Mouse (Mus musculus): Measurements from ENCODE around the gene Gzmm. TPM values are rescaled to one million over a fixed set of nuclear protein-coding genes. Genes with fewer than 3 reads are reported as not detected.

Gene Gzmm
- polyA plus RNA-seq, 1 experiment from 2014 or later = 1.4 TPM

DNA sequence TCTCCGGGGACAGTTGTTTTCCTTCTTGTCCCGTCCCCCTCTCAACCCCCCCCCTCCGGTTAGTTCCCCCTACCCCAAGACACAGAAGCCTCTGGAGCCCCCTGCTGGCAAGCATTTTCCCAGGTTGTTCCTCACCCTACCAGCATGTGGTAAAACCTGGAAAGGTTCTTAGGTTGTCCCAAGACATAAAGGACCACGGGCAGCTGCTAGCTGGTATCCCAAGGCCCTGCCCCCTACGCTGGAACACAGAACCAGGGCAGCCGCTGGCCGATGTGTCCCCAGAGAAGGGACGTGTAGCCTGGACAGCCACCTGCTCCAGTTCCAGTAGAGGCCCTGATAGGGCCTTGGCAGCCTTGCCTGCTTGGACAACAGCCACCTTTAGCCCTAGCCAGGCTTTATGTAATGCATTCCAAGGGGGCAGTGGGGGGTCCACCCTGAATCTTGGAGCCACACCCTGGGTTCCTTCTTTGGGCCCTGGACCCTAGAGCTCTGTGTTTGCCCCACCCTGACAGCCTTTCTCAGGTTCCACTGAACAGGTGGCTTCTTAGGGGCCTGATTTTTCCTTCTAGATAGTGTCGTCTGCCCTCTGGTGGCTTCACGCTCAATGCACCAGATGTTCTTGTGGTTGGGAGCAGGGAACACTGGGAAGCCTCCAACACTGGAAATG, 5.8 kb upstream of the Gzmm start:
- peak overlapping the region; percentile 93 for H3K4me2 ChIP-seq
- H3K4me3 ChIP-seq = peak overlapping the region; percentile 92
- no peaks in the 10 kb centered on the region for H3K27me3 ChIP-seq
- H3K9ac ChIP-seq = peak overlapping the region; percentile 88
- peaks cover 40% of the 10 kb centered on the region for H3K36me3 ChIP-seq (ENCODE audit: poor library complexity, severe bottlenecking)
- no peaks in the 10 kb centered on the region for H3K9me3 ChIP-seq (replicated peaks)
- ATAC-seq = no peak
- peaks cover 26% of the 10 kb centered on the region for H3K4me1 ChIP-seq
- 5% methylated on average over 10 of the region's 10 CpGs for WGBS
- H3K27ac ChIP-seq = peak overlapping the region; percentile 86

GRCm38 (mm10) chr10:79683726-79684640, 4.8 kb upstream of the Gzmm start:
- H3K4me2 ChIP-seq = peak overlapping the region; percentile 93
- 92% methylated on average over 6 of the region's 6 CpGs for WGBS
- no peaks in the 10 kb centered on the region for H3K27me3 ChIP-seq
- H3K27ac ChIP-seq = no peak overlapping the region
- H3K36me3 ChIP-seq (ENCODE audit: poor library complexity, severe bottlenecking) = peaks cover 50% of the 10 kb centered on the region
- peak overlapping the region; percentile 92 for H3K4me3 ChIP-seq
- peaks cover 26% of the 10 kb centered on the region for H3K4me1 ChIP-seq
- H3K9ac ChIP-seq = peak overlapping the region; percentile 88
- ATAC-seq = no peak
- H3K9me3 ChIP-seq (replicated peaks) = no peaks in the 10 kb centered on the region

DNA sequence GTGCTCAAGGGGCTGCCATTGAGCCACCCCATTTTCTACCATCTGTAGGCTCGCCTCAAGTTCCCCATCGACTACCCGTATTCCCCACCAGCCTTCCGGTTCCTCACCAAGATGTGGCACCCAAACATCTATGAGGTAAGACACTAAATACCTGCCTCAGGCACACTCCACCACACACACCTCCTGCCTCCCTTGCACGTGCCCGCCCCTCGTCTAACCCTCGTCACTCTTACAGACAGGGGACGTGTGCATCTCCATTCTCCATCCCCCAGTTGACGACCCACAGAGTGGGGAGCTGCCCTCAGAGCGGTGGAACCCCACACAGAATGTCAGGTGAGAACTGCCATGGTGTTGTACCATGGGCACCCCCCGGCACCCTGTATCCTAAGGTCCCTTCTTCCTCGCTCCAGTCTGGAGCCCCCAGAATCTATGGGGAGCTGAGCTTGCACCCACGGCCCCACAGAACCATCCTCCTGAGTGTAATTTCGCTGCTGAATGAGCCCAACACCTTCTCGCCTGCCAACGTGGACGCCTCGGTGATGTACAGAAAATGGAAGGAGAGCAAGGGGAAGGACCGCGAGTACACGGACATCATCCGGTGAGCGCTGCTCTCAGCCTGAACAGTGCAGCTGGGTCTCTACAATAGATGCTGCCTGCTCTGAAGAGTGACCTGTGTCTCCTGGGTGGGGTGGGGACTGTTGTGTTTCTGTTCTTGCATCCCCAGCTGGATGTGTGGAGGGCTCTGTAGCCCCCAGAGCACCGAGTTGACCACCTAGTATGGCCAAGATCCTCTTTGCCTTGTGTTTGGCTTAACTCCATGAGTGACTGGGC, 3.8 kb upstream of the Gzmm start:
- H3K27ac ChIP-seq = no peak overlapping the region
- H3K27me3 ChIP-seq = no peaks in the 10 kb centered on the region
- peaks cover 26% of the 10 kb centered on the region for H3K4me1 ChIP-seq
- H3K4me3 ChIP-seq = no peak overlapping the region
- H3K9ac ChIP-seq = no peak overlapping the region
- 96% methylated on average over 25 of the region's 25 CpGs for whole genome bisulfite sequencing
- no peak overlapping the region for H3K4me2 ChIP-seq
- ATAC-seq = no peak
- no peaks in the 10 kb centered on the region for H3K9me3 ChIP-seq (replicated peaks)
- peaks cover 58% of the 10 kb centered on the region for H3K36me3 ChIP-seq (ENCODE audit: poor library complexity, severe bottlenecking)

DNA sequence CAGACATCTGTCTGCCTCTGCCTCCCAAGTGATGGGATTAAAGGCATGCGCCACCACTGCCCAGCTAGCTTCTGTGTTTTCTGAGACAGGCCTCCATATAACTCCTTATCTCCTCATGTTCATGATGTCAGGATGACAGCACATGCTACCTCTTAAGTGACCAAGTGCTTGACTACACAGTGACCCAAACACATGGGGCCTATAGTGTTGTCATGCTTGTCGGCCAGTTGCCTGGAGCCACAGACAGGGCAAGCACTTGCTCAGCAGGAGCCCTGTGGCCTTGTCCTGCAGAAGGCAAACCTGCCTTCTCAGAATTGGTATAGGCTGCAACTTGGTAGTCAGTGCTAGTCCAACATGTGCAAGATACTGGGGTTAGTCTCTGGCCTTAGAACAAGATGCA, 2.6 kb upstream of the Gzmm start:
- Histone ChIP-seq H3K36me3 (ENCODE audit: poor library complexity, severe bottlenecking) (peaks cover 58% of the 10 kb centered on the region), H3K4me1 (peaks cover 20% of the 10 kb centered on the region), H3K27ac (no peak overlapping the region), H3K4me2 (no peak overlapping the region), H3K4me3 (no peak overlapping the region), H3K9ac (no peak overlapping the region), H3K27me3 (no peaks in the 10 kb centered on the region), H3K9me3 (replicated peaks) (no peaks in the 10 kb centered on the region)
- WGBS = 91% methylated on average over 2 of the region's 2 CpGs
- no peak for ATAC-seq

DNA sequence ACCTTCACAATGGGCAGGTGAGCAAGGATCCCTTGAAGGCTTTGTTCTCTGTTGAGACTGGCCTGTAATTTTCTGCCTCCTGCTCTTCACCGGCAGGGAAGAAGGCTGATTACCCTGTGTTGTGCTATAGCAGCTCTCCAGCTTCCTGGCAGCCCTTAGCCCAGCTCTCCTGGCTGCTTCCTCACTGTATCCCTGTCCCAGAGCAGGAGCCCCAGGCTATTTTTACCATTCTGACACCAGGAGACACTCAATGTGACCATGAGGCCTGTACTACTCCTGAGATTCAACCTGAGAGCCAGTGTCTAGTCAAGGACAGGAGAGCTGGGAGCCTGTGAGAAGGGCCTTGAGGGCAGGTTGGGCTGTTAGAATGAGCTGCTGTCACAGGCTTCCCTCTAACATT, 2.1 kb upstream of the Gzmm start:
- 100% methylated on average over 1 of the region's 1 CpGs for WGBS
- Histone ChIP-seq H3K27me3 (no peaks in the 10 kb centered on the region), H3K4me1 (peaks cover 19% of the 10 kb centered on the region), H3K27ac (no peak overlapping the region), H3K4me3 (no peak overlapping the region), H3K9ac (no peak overlapping the region), H3K4me2 (no peak overlapping the region), H3K36me3 (ENCODE audit: poor library complexity, severe bottlenecking) (peaks cover 58% of the 10 kb centered on the region), H3K9me3 (replicated peaks) (no peaks in the 10 kb centered on the region)
- ATAC-seq = no peak

DNA sequence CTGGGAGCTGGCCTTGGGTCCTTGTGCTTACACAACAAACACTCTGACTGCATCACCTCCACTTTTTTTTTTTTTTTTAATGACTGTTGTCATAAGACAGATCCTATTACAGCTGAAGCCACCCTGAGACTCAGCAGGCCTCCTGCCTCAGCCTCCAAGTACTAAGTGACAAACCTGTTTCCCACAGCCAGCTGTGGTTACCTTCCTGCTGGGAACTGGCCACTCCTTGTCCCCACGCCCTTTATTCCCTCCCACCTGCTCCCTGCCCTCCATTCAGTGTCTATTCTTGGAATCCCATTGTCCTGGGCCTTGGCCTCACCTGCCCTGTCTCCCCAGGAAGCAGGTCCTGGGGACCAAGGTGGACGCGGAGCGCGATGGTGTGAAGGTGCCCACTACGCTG, 1.3 kb upstream of the Gzmm start:
- Histone ChIP-seq H3K9me3 (replicated peaks) (peaks cover 5% of the 10 kb centered on the region; the same call in 1 of the 2 replicates), H3K27me3 (no peaks in the 10 kb centered on the region), H3K4me3 (no peak overlapping the region), H3K27ac (no peak overlapping the region), H3K36me3 (ENCODE audit: poor library complexity, severe bottlenecking) (peaks cover 58% of the 10 kb centered on the region), H3K4me2 (no peak overlapping the region), H3K4me1 (peaks cover 19% of the 10 kb centered on the region), H3K9ac (no peak overlapping the region)
- ATAC-seq = no peak
- 97% methylated on average over 6 of the region's 6 CpGs for WGBS

DNA sequence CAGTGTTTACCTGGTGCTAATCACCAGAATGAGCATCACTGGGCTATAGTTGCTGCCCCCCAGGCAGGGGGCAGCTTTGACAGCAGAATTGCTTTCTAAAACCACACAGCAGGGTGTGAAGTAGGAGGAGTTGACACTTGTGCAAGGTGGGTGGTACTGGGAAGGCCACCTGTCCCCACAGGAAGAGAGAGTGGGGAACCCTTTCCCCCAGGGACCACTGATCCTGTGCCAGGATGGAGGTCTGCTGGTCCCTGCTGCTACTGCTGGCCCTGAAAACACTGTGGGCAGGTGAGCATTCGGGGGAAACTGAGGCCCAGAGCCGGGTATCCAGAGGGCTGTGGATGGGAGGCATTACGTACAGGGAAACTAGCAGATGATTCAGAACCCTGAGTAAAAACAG, 358 bp downstream of the Gzmm start:
- Histone ChIP-seq H3K9me3 (replicated peaks) (peaks cover 6% of the 10 kb centered on the region; the same call in 1 of the 2 replicates), H3K27ac (no peak overlapping the region), H3K9ac (no peak overlapping the region), H3K36me3 (ENCODE audit: poor library complexity, severe bottlenecking) (peaks cover 56% of the 10 kb centered on the region), H3K4me1 (peaks cover 2% of the 10 kb centered on the region), H3K4me2 (no peak overlapping the region), H3K27me3 (no peaks in the 10 kb centered on the region), H3K4me3 (no peak overlapping the region)
- ATAC-seq = no peak
- 97% methylated on average over 3 of the region's 3 CpGs for WGBS

- no peak overlapping the region for H3K4me3 ChIP-seq
- H3K4me2 ChIP-seq = no peak overlapping the region
- ATAC-seq = no peak
- no peak overlapping the region for H3K27ac ChIP-seq
- WGBS = 94% methylated on average over 2 of the region's 2 CpGs
- peaks cover 27% of the 10 kb centered on the region for H3K36me3 ChIP-seq (ENCODE audit: poor library complexity, severe bottlenecking)
- peaks cover 6% of the 10 kb centered on the region; the same call in 1 of the 2 replicates for H3K9me3 ChIP-seq (replicated peaks)
- H3K9ac ChIP-seq = no peak overlapping the region
- H3K4me1 ChIP-seq = peaks cover 8% of the 10 kb centered on the region; the same call in 1 of the 2 replicates
- no peaks in the 10 kb centered on the region for H3K27me3 ChIP-seq
These were observed 3.2 kb downstream of the Gzmm start for GRCm38 (mm10) chr10:79691986-79692548.

GRCm38 (mm10) chr10:79693580-79694378, 5.0 kb downstream of the Gzmm start:
- H3K4me2 ChIP-seq = no peak overlapping the region
- H3K27me3 ChIP-seq = no peaks in the 10 kb centered on the region
- H3K27ac ChIP-seq = no peak overlapping the region
- 75% methylated on average over 12 of the region's 12 CpGs for WGBS
- peaks cover 10% of the 10 kb centered on the region for H3K36me3 ChIP-seq (ENCODE audit: poor library complexity, severe bottlenecking)
- no peak overlapping the region for H3K4me3 ChIP-seq
- peaks cover 8% of the 10 kb centered on the region; the same call in 1 of the 2 replicates for H3K4me1 ChIP-seq
- no peak overlapping the region for H3K9ac ChIP-seq
- peaks cover 6% of the 10 kb centered on the region; the same call in 1 of the 2 replicates for H3K9me3 ChIP-seq (replicated peaks)
- ATAC-seq = no peak

- 89% methylated on average over 6 of the region's 6 CpGs for WGBS
- peaks cover 5% of the 10 kb centered on the region for H3K36me3 ChIP-seq (ENCODE audit: poor library complexity, severe bottlenecking)
- H3K4me3 ChIP-seq = no peak overlapping the region
- H3K27ac ChIP-seq = no peak overlapping the region
- H3K27me3 ChIP-seq = no peaks in the 10 kb centered on the region
- H3K4me1 ChIP-seq = peaks cover 8% of the 10 kb centered on the region; the same call in 1 of the 2 replicates
- H3K9ac ChIP-seq = no peak overlapping the region
- no peak overlapping the region for H3K4me2 ChIP-seq
- peaks cover 6% of the 10 kb centered on the region; the same call in 1 of the 2 replicates for H3K9me3 ChIP-seq (replicated peaks)
- no peak for ATAC-seq
These were observed 5.5 kb downstream of the Gzmm start for GRCm38 (mm10) chr10:79694379-79694655.

Data from forebrain, embryonic 13.5 days (tissue).